Mouse (Mus musculus): Measurements from ENCODE around the gene Icosl. TPM values are rescaled to one million over a fixed set of nuclear protein-coding genes. Genes with fewer than 3 reads are reported as not detected.

The Icosl gene
- polyA plus RNA-seq (2015; fragmentation: Nextera tagmentation; extraction: Ambion mirVana): 4.5 and 5.5 TPM in 2 replicates

GRCm38 (mm10) chr10:78069101-78070011 is at the start of gene Icosl:
TSS of gene Icosl (plus strand) at chr10:78069302.

GRCm38 (mm10) chr10:78041647-78042046 is 27.5 kb upstream of the Icosl start, which contains the start of gene Dnmt3l:
TSS of gene Dnmt3l (plus strand) at chr10:78041947.

GRCm38 (mm10) chr10:78043406-78043836 is 25.7 kb upstream of the Icosl start, which contains the start of gene Aire:
TSS of gene Aire (minus strand) at chr10:78043610.

Other genes with a start within 250 kb of the Icosl start
- gene Krtap10-4, start 242.2 kb upstream of the Icosl start, polyA plus RNA-seq (2015; fragmentation: Nextera tagmentation; extraction: Ambion mirVana): not detected in 2 replicates
- gene Krtap10-10, start 233.4 kb upstream of the Icosl start, polyA plus RNA-seq (2015; fragmentation: Nextera tagmentation; extraction: Ambion mirVana): not detected in 2 replicates
- not detected in 2 replicates for gene Gm36176, start 222.5 kb upstream of the Icosl start, polyA plus RNA-seq (2015; fragmentation: Nextera tagmentation; extraction: Ambion mirVana)
- not detected in 2 replicates for gene Gm10318, start 216.4 kb upstream of the Icosl start, polyA plus RNA-seq (2015; fragmentation: Nextera tagmentation; extraction: Ambion mirVana)
- gene Gm3285, start 207.3 kb upstream of the Icosl start, polyA plus RNA-seq (2015; fragmentation: Nextera tagmentation; extraction: Ambion mirVana): not detected in 2 replicates
- 4.3 and 8.2 TPM in 2 replicates for gene Lrrc3, start 166.8 kb upstream of the Icosl start, polyA plus RNA-seq (2015; fragmentation: Nextera tagmentation; extraction: Ambion mirVana)
- 0.85 and 1.3 TPM in 2 replicates for gene Trpm2, start 98.7 kb upstream of the Icosl start, polyA plus RNA-seq (2015; fragmentation: Nextera tagmentation; extraction: Ambion mirVana)
- gene 1810043G02Rik, start 90.8 kb upstream of the Icosl start, polyA plus RNA-seq (2015; fragmentation: Nextera tagmentation; extraction: Ambion mirVana): 28.7 and 30.4 TPM in 2 replicates
- gene Pfkl, start 59.2 kb upstream of the Icosl start, polyA plus RNA-seq (2015; fragmentation: Nextera tagmentation; extraction: Ambion mirVana): 31.0 and 54.7 TPM in 2 replicates
- 6.2 and 10.3 TPM in 2 replicates for gene Dnmt3l, start 27.4 kb upstream of the Icosl start, polyA plus RNA-seq (2015; fragmentation: Nextera tagmentation; extraction: Ambion mirVana)
- gene Aire, start 25.7 kb upstream of the Icosl start, polyA plus RNA-seq (2015; fragmentation: Nextera tagmentation; extraction: Ambion mirVana): 0.07 and 0.08 TPM in 2 replicates
- 48.1 and 80.0 TPM in 2 replicates for gene D10Jhu81e, start 100.5 kb downstream of the Icosl start, polyA plus RNA-seq (2015; fragmentation: Nextera tagmentation; extraction: Ambion mirVana)
- gene Pwp2, start 115.8 kb downstream of the Icosl start, polyA plus RNA-seq (2015; fragmentation: Nextera tagmentation; extraction: Ambion mirVana): 6.9 and 9.8 TPM in 2 replicates
- 14.5 and 20.9 TPM in 2 replicates for gene Trappc10, start 175.3 kb downstream of the Icosl start, polyA plus RNA-seq (2015; fragmentation: Nextera tagmentation; extraction: Ambion mirVana)